Mouse (Mus musculus) ES-E14 (cell line): ENCODE results near the gene Armc6.

Experiments used
- CHD2 ChIP-seq: IDR thresholded peaks from 2 replicates; pipeline ENCODE4 v1.6.1; 2014; ENCODE audit warnings: mild to moderate bottlenecking, low read depth, low read length, inconsistent platforms
- HCFC1 ChIP-seq: IDR thresholded peaks from 2 replicates; pipeline ENCODE4 v1.6.1; 2012; ENCODE audit warnings: low read length, inconsistent platforms, borderline replicate concordance; ENCODE audit not compliant: insufficient read depth
- MAFK ChIP-seq: IDR thresholded peaks from 2 replicates; pipeline ENCODE4 v1.6.1; 2014; ENCODE audit warnings: mild to moderate bottlenecking, low read depth, low read length, inconsistent platforms; ENCODE audit not compliant: insufficient read depth
- ZC3H11A ChIP-seq: IDR thresholded peaks from 2 replicates; pipeline ENCODE4 v1.6.1; 2012; ENCODE audit warnings: low read depth, mild to moderate bottlenecking, inconsistent platforms, low read length, borderline replicate concordance
- ZNF384 ChIP-seq: IDR thresholded peaks from 2 replicates; pipeline ENCODE4 v1.6.1; 2012; ENCODE audit warnings: low read depth, low read length, inconsistent platforms

GRCm38 (mm10) chr8:70215092-70215491 lies 19.2 kb downstream of the Armc6 start:
- no peak for TF ChIP-seq HCFC1
- TF ChIP-seq ZC3H11A: no peak
- TF ChIP-seq MAFK: no peak
- TF ChIP-seq ZNF384: no peak
- TF ChIP-seq CHD2: no peak
